Mouse (Mus musculus) forebrain, postnatal 0 days (tissue): ENCODE measurements around the gene Enthd1. TPM values are rescaled to one million over a fixed set of nuclear protein-coding genes. Genes with fewer than 3 reads are reported as not detected.

Experiments used
- ATAC-seq: fragments of 200-750 bp; cut with Nextera tagmentation; 2 replicates; pipeline ENCODE4 v1.8.0; 2017; ENCODE audit warnings: mild to moderate bottlenecking, moderate library complexity
- DNase-seq: peaks from one replicate; pipeline ENCODE4 v3.0.0-alpha.2; 2015
- H3K27ac ChIP-seq: fragments of 300-500 bp; sonication (generic); 2 replicates; pipeline ENCODE4 v1.5.1; 2014; ENCODE audit warnings: low read depth, mild to moderate bottlenecking, antibody characterized with exemption, low read length, moderate library complexity, mixed read lengths
- H3K27me3 ChIP-seq: fragments of 300-500 bp; sonication (generic); 2 replicates; pipeline ENCODE4 v1.6.1; 2014; ENCODE audit warnings: mild to moderate bottlenecking, low read length, mixed read lengths; ENCODE audit not compliant: insufficient read depth
- H3K36me3 ChIP-seq: fragments of 300-500 bp; sonication (generic); 2 replicates; pipeline ENCODE4 v1.6.1; 2014; ENCODE audit warnings: mild to moderate bottlenecking, moderate library complexity; ENCODE audit not compliant: insufficient read depth
- H3K4me1 ChIP-seq: fragments of 300-500 bp; sonication (generic); 2 replicates; pipeline ENCODE4 v1.6.1; 2014; ENCODE audit warnings: antibody characterized with exemption; ENCODE audit not compliant: insufficient read depth
- H3K4me2 ChIP-seq: fragments of 300-500 bp; sonication (generic); 2 replicates; pipeline ENCODE4 v1.6.1; 2014; ENCODE audit warnings: low read depth, mild to moderate bottlenecking, moderate library complexity
- H3K4me3 ChIP-seq: fragments of 300-500 bp; sonication (generic); 2 replicates; pipeline ENCODE4 v1.5.1; 2014; ENCODE audit warnings: low read depth, low read length, mixed read lengths
- H3K9ac ChIP-seq: fragments of 300-500 bp; sonication (generic); 2 replicates; pipeline ENCODE4 v1.6.1; 2014; ENCODE audit warnings: mild to moderate bottlenecking
- H3K9me3 ChIP-seq: fragments of 300-500 bp; sonication (generic); 2 replicates; pipeline ENCODE4 v1.6.1; 2016; ENCODE audit warnings: low read length
- CTCF ChIP-seq: sonication (generic); IDR thresholded peaks from 2 replicates; pipeline ENCODE4 v1.5.1; 2016; ENCODE audit warnings: antibody characterized with exemption, control low read depth, low read depth
- whole genome bisulfite sequencing: fragments of 180-500 bp; shearing (Covaris S2); extraction: QIAGEN DNeasy Blood & Tissue Kit; methylation state at CpG from one replicate; pipeline ENCODE4 v1.1.7; 2014; 5-methylcytosine and 5-hydroxymethylcytosine counted together
- polyA plus RNA-seq: library from polyadenylated mRNA; unstranded; fragments of >200 nt; fragmentation: Nextera tagmentation; extraction: Ambion mirVana; gene quantifications from 2 replicates; pipeline ENCODE4 v1.2.1, GENCODE M21; 2015
- total RNA-seq: library from RNA; depleted of rRNA; stranded (reverse); fragments of >200 nt; gene quantifications from 2 replicates; pipeline ENCODE4 v1.2.3, GENCODE M21; 2014

Enthd1 gene
- total and polyA plus RNA-seq, 2 experiments from 2014 or later = not detected

DNA sequence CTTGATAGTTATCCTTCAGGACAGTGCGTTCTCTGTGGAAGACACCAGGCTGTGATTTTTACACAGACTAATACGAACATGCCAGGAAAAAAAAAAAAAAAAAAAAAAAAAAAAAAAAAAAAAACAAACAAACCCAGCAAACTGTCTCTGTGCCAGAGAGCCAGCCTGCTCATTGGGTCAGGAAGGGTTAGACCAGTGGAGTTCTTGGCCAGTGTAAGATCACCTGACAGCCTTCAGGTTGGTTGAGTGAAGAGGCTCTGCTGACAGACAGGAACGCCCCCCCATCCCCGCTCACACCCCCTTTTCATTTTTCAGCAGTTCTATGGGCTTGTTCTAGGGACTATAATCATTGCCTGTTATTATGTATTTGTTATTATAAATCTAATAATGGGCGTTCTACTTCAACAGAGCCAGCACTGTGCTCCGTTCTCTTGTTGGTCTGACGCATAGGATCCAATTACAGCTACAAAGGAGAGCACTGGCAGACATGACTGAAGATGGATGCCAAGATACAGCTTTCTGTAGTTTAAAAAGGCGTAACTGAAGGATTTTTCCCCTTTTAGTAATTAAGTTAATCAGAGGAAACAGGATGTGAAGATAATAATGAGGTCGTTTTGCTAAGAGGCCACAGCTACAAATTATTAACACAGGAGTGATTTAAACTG is 81.8 kb downstream of the Enthd1 start:
- Histone ChIP-seq H3K4me1 (peaks cover 21% of the 10 kb centered on the region), H3K4me3 (no peak overlapping the region), H3K27me3 (no peaks in the 10 kb centered on the region), H3K27ac (peak overlapping the region; percentile 50), H3K4me2 (no peak overlapping the region), H3K9me3 (no peaks in the 10 kb centered on the region), H3K36me3 (no peaks in the 10 kb centered on the region), H3K9ac (no peak overlapping the region)
- no peak for TF ChIP-seq CTCF
- DNase-seq (peak; percentile 51), ATAC-seq (peak; percentile 54; the same call in 1 of the 2 replicates)
- whole genome bisulfite sequencing = 29% methylated on average over 9 of the region's 9 CpGs

- ATAC-seq (peak; percentile 51), DNase-seq (no peak)
- H3K9me3 ChIP-seq = no peaks in the 10 kb centered on the region
- no peak overlapping the region for H3K9ac ChIP-seq
- H3K4me3 ChIP-seq = no peak overlapping the region
- TF ChIP-seq CTCF = no peak
- H3K27ac ChIP-seq = peak overlapping the region; percentile 50; the same call in 1 of the 2 replicates
- 59% methylated on average over 8 of the region's 8 CpGs for WGBS
- no peaks in the 10 kb centered on the region for H3K27me3 ChIP-seq
- H3K4me2 ChIP-seq = no peak overlapping the region
- peaks cover 21% of the 10 kb centered on the region for H3K4me1 ChIP-seq
- no peaks in the 10 kb centered on the region for H3K36me3 ChIP-seq
Measured at GRCm38 (mm10) chr15:80482348-80482747, 82.6 kb downstream of the Enthd1 start.

- WGBS = 83% methylated on average over 6 of the region's 6 CpGs
- H3K27me3 ChIP-seq = no peaks in the 10 kb centered on the region
Measured at GRCm38 (mm10) chr15:80474429-80475002, 90.4 kb downstream of the Enthd1 start.

DNA sequence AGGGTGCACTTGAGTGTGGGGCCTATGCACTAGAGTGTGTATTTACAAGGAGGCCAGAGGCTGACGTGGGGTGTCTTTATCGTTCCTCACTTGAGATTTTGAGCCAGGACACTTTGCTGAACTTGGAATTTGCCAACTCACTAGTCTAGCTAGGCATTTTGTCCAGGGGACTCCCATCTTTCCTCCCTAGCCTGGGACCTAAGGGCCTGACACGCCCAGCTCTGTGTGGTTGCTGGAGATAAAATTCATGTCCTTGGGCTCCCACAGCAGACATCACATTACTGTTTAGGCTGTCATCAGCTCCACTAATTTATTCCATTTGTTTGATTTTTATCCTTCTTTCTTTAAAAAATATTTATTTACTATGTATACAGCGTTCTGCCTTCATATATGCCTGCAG is 97.1 kb downstream of the Enthd1 start:
- no peak for TF ChIP-seq CTCF
- Histone ChIP-seq H3K4me2 (no peak overlapping the region), H3K4me3 (no peak overlapping the region), H3K36me3 (no peaks in the 10 kb centered on the region), H3K9ac (no peak overlapping the region), H3K27ac (no peak overlapping the region), H3K4me1 (no peaks in the 10 kb centered on the region), H3K9me3 (no peaks in the 10 kb centered on the region), H3K27me3 (no peaks in the 10 kb centered on the region)
- DNase-seq (no peak), ATAC-seq (no peak)
- WGBS = 93% methylated on average over 4 of the region's 4 CpGs

More at GRCm38 (mm10) chr15:80474429-80475002, 90.4 kb downstream of the Enthd1 start:
- no peak for TF ChIP-seq CTCF
- Histone ChIP-seq H3K27ac (no peak overlapping the region), H3K4me3 (no peak overlapping the region), H3K9ac (no peak overlapping the region), H3K4me1 (no peaks in the 10 kb centered on the region), H3K4me2 (no peak overlapping the region), H3K36me3 (no peaks in the 10 kb centered on the region), H3K9me3 (no peaks in the 10 kb centered on the region)
- DNase-seq (no peak), ATAC-seq (no peak)

- no peaks in the 10 kb centered on the region for H3K36me3 ChIP-seq
- 0 out of 2 replicates have a peak, but pooled peaks have one; percentile 10 for TF ChIP-seq CTCF
- no peak overlapping the region for H3K4me2 ChIP-seq
- DNase-seq (no peak), ATAC-seq (no peak)
- H3K27me3 ChIP-seq = no peaks in the 10 kb centered on the region
- peaks cover 9% of the 10 kb centered on the region for H3K4me1 ChIP-seq
- no peaks in the 10 kb centered on the region for H3K9me3 ChIP-seq
- H3K9ac ChIP-seq = no peak overlapping the region
- 8% methylated on average over 9 of the region's 9 CpGs for WGBS
- H3K27ac ChIP-seq = no peak overlapping the region
- no peak overlapping the region for H3K4me3 ChIP-seq
Measured at GRCm38 (mm10) chr15:80462106-80462505, 102.8 kb downstream of the Enthd1 start.

DNA sequence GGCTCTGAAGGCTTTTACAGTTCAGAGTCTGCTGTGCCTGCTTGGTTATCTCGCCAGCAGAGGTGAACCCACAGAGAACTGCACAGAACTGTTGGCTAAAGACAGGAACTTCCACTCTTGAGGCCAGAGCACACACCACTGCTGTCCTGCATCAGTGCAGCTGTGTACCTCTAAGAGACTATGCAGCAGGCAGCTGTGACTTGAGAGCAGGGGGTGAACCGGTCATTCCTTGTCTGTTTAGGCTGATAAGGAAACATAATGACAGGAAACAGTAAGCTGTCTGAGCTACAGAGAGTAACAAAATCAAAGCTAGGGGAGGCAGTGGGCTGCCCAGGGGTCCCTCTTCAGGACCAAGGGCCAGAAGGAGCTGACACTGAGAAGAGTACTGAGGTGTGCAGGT is 103.5 kb downstream of the Enthd1 start:
- H3K4me1 ChIP-seq = peaks cover 9% of the 10 kb centered on the region

GRCm38 (mm10) chr15:80460011-80460410 is 104.9 kb downstream of the Enthd1 start:
- 12% methylated on average over 9 of the region's 9 CpGs for WGBS
- H3K4me2 ChIP-seq = peak overlapping the region; percentile 19; the same call in 1 of the 2 replicates

More for the DNA sequence above, 103.5 kb downstream of the Enthd1 start:
- Histone ChIP-seq H3K9ac (no peak overlapping the region), H3K4me3 (no peak overlapping the region), H3K27ac (no peak overlapping the region), H3K4me2 (no peak overlapping the region), H3K27me3 (no peaks in the 10 kb centered on the region), H3K36me3 (no peaks in the 10 kb centered on the region), H3K9me3 (no peaks in the 10 kb centered on the region)
- DNase-seq = no peak
- WGBS = 58% methylated on average over 2 of the region's 2 CpGs
- ATAC-seq = no peak
- no peak for TF ChIP-seq CTCF

More at GRCm38 (mm10) chr15:80460011-80460410, 104.9 kb downstream of the Enthd1 start:
- no peaks in the 10 kb centered on the region for H3K9me3 ChIP-seq
- ATAC-seq (peak; percentile 92), DNase-seq (peak; percentile 73)
- no peaks in the 10 kb centered on the region for H3K27me3 ChIP-seq
- H3K36me3 ChIP-seq = no peaks in the 10 kb centered on the region
- H3K4me1 ChIP-seq = peaks cover 9% of the 10 kb centered on the region
- H3K4me3 ChIP-seq = no peak overlapping the region
- no peak for TF ChIP-seq CTCF
- H3K27ac ChIP-seq = peak overlapping the region; percentile 57; the same call in 1 of the 2 replicates
- no peak overlapping the region for H3K9ac ChIP-seq
